Mouse (Mus musculus): Measurements from ENCODE around the gene Sema4d. TPM values are rescaled to one million over a fixed set of nuclear protein-coding genes. Genes with fewer than 3 reads are reported as not detected.

Gene Sema4d
- polyA plus RNA-seq, 2 experiments = 6.8 to 8.5 TPM

GRCm38 (mm10) chr13:51710738-51711137, 82.8 kb downstream of the Sema4d start:
- no peak for ATAC-seq (ENCODE audit: low FRiP score, low read depth)
- Histone ChIP-seq H3K9ac (ENCODE audit: low read depth, low read length, severe bottlenecking) (no peak overlapping the region), H3K27ac (replicated peaks; ENCODE audit: low read depth, low read length) (no peak overlapping the region), H3K27me3 (ENCODE audit: control insufficient read depth, insufficient read depth, low read length) (no peaks in the 10 kb centered on the region), H3K4me3 (replicated peaks; ENCODE audit: low read length) (no peak overlapping the region), H3K4me2 (replicated peaks; ENCODE audit: low read depth, low read length, severe bottlenecking) (no peak overlapping the region), H3K9me3 (ENCODE audit: control insufficient read depth, low read length) (no peaks in the 10 kb centered on the region), H3K36me3 (ENCODE audit: control insufficient read depth, insufficient read depth, low read length) (no peaks in the 10 kb centered on the region), H3K4me1 (ENCODE audit: control insufficient read depth, insufficient read depth, low read length) (no peaks in the 10 kb centered on the region)
- no peak for TF ChIP-seq POLR2A (IDR thresholded peaks at IDR 0.05; ENCODE audit: borderline replicate concordance, extremely low read depth, insufficient read depth, insufficient read length)
- no peak for DNase-seq (ENCODE audit: low spot score)
- 73% methylated on average over 7 of the region's 7 CpGs for WGBS

- ATAC-seq (ENCODE audit: low FRiP score, low read depth) (no peak), DNase-seq (ENCODE audit: low spot score) (no peak)
- Histone ChIP-seq H3K27me3 (ENCODE audit: control insufficient read depth, insufficient read depth, low read length) (no peaks in the 10 kb centered on the region), H3K4me3 (replicated peaks; ENCODE audit: low read length) (no peak overlapping the region), H3K27ac (replicated peaks; ENCODE audit: low read depth, low read length) (no peak overlapping the region), H3K9me3 (ENCODE audit: control insufficient read depth, low read length) (no peaks in the 10 kb centered on the region), H3K4me2 (replicated peaks; ENCODE audit: low read depth, low read length, severe bottlenecking) (no peak overlapping the region), H3K4me1 (ENCODE audit: control insufficient read depth, insufficient read depth, low read length) (no peaks in the 10 kb centered on the region), H3K36me3 (ENCODE audit: control insufficient read depth, insufficient read depth, low read length) (no peaks in the 10 kb centered on the region; the same call in 1 of the 2 replicates), H3K9ac (ENCODE audit: low read depth, low read length, severe bottlenecking) (no peak overlapping the region)
- no peak for TF ChIP-seq POLR2A (IDR thresholded peaks at IDR 0.05; ENCODE audit: borderline replicate concordance, extremely low read depth, insufficient read depth, insufficient read length)
- WGBS = 65% methylated on average over 22 of the region's 22 CpGs
Observed at GRCm38 (mm10) chr13:51705882-51706854, 87.4 kb downstream of the Sema4d start.

- no peak for TF ChIP-seq POLR2A (IDR thresholded peaks at IDR 0.05; ENCODE audit: borderline replicate concordance, extremely low read depth, insufficient read depth, insufficient read length)
Observed at GRCm38 (mm10) chr13:51703893-51704292, 89.7 kb downstream of the Sema4d start.

GRCm38 (mm10) chr13:51698318-51698717, 95.2 kb downstream of the Sema4d start:
- H3K27me3 ChIP-seq (ENCODE audit: control insufficient read depth, insufficient read depth, low read length) = no peaks in the 10 kb centered on the region
- WGBS = 84% methylated on average over 3 of the region's 3 CpGs
- no peak for DNase-seq (ENCODE audit: low spot score)
- ATAC-seq (ENCODE audit: low FRiP score, low read depth) = no peak
- H3K4me3 ChIP-seq (replicated peaks; ENCODE audit: low read length) = no peak overlapping the region
- no peaks in the 10 kb centered on the region for H3K9me3 ChIP-seq (ENCODE audit: control insufficient read depth, low read length)
- no peak overlapping the region for H3K4me2 ChIP-seq (replicated peaks; ENCODE audit: low read depth, low read length, severe bottlenecking)
- no peak overlapping the region for H3K9ac ChIP-seq (ENCODE audit: low read depth, low read length, severe bottlenecking)
- no peak overlapping the region for H3K27ac ChIP-seq (replicated peaks; ENCODE audit: low read depth, low read length)
- no peaks in the 10 kb centered on the region for H3K36me3 ChIP-seq (ENCODE audit: control insufficient read depth, insufficient read depth, low read length)
- TF ChIP-seq POLR2A (IDR thresholded peaks at IDR 0.05; ENCODE audit: borderline replicate concordance, extremely low read depth, insufficient read depth, insufficient read length) = no peak
- H3K4me1 ChIP-seq (ENCODE audit: control insufficient read depth, insufficient read depth, low read length) = no peaks in the 10 kb centered on the region

More at GRCm38 (mm10) chr13:51703893-51704292, 89.7 kb downstream of the Sema4d start:
- H3K27me3 ChIP-seq (ENCODE audit: control insufficient read depth, insufficient read depth, low read length) = no peaks in the 10 kb centered on the region
- no peak for ATAC-seq (ENCODE audit: low FRiP score, low read depth)
- no peaks in the 10 kb centered on the region for H3K4me1 ChIP-seq (ENCODE audit: control insufficient read depth, insufficient read depth, low read length)
- no peak for DNase-seq (ENCODE audit: low spot score)
- no peak overlapping the region for H3K9ac ChIP-seq (ENCODE audit: low read depth, low read length, severe bottlenecking)
- no peaks in the 10 kb centered on the region for H3K9me3 ChIP-seq (ENCODE audit: control insufficient read depth, low read length)
- no peak overlapping the region for H3K4me2 ChIP-seq (replicated peaks; ENCODE audit: low read depth, low read length, severe bottlenecking)
- WGBS = 84% methylated on average over 5 of the region's 5 CpGs
- no peak overlapping the region for H3K4me3 ChIP-seq (replicated peaks; ENCODE audit: low read length)
- H3K36me3 ChIP-seq (ENCODE audit: control insufficient read depth, insufficient read depth, low read length) = no peaks in the 10 kb centered on the region; the same call in 1 of the 2 replicates
- H3K27ac ChIP-seq (replicated peaks; ENCODE audit: low read depth, low read length) = no peak overlapping the region

- Histone ChIP-seq H3K27me3 (ENCODE audit: control insufficient read depth, insufficient read depth, low read length) (no peaks in the 10 kb centered on the region), H3K4me3 (replicated peaks; ENCODE audit: low read length) (no peak overlapping the region), H3K4me2 (replicated peaks; ENCODE audit: low read depth, low read length, severe bottlenecking) (no peak overlapping the region), H3K9ac (ENCODE audit: low read depth, low read length, severe bottlenecking) (no peak overlapping the region), H3K4me1 (ENCODE audit: control insufficient read depth, insufficient read depth, low read length) (no peaks in the 10 kb centered on the region), H3K9me3 (ENCODE audit: control insufficient read depth, low read length) (no peaks in the 10 kb centered on the region), H3K27ac (replicated peaks; ENCODE audit: low read depth, low read length) (no peak overlapping the region), H3K36me3 (ENCODE audit: control insufficient read depth, insufficient read depth, low read length) (no peaks in the 10 kb centered on the region)
- WGBS = 48% methylated on average over 4 of the region's 4 CpGs
- no peak for TF ChIP-seq POLR2A (IDR thresholded peaks at IDR 0.05; ENCODE audit: borderline replicate concordance, extremely low read depth, insufficient read depth, insufficient read length)
- DNase-seq (ENCODE audit: low spot score) = no peak
- ATAC-seq (ENCODE audit: low FRiP score, low read depth) = no peak
Observed at GRCm38 (mm10) chr13:51697897-51698296, 95.7 kb downstream of the Sema4d start.
